Mouse (Mus musculus): ENCODE measurements around the gene Cfap97d1. TPM values are rescaled to one million over a fixed set of nuclear protein-coding genes. Genes with fewer than 3 reads are reported as not detected.

The Cfap97d1 gene
- polyA plus RNA-seq, 1 experiment from 2014 or later, result not detected

DNA sequence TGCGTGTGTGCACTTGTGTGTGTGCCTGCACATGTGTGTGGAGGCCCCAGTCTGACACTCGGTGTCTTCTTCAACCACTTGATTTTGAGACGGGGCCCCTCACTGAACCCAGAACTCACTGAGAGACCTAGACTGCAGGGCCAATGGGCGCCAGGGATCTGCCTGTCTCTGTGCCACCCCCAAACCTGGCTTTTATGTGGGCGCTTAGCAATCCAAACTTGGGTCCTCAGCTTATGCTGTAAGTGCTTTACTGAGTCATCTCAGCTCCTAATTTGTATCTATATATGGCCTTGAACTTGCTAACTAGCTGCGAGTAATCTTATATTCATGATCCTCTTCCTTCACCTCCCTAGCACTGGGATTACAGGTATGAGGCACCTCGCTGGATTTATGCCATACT lies 8.3 kb downstream of the Cfap97d1 start:
- Histone ChIP-seq H3K4me2 (no peak overlapping the region), H3K9me3 (no peaks in the 10 kb centered on the region), H3K9ac (no peak overlapping the region), H3K36me3 (replicated peaks) (peaks cover 6% of the 10 kb centered on the region), H3K27me3 (0 out of 2 replicates have a peak, but pooled peaks cover 6% of the 10 kb centered on the region), H3K4me3 (replicated peaks) (no peak overlapping the region), H3K27ac (no peak overlapping the region), H3K4me1 (no peaks in the 10 kb centered on the region)
- WGBS, result 88% methylated on average over 7 of the region's 7 CpGs
- no peak for ATAC-seq (ENCODE audit: low FRiP score)

DNA sequence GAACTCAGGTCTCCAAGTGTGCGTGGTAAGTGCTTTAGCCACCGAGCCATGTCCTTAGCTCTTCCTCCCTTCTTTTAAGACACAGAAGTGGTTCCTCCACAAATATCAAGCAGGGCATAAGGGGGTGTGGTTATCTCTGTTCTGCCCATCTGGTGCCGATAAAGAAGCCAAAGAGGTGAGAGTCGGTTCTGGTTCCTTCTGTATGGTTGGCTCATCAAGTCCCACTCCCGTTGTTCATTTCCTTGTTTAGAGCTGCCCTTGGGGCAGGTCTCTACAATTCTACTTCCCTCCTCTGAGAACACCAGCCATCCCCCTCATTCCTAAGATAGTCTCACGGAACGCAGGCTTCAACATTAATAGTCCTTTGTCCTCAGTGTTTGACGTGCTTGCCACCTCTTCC lies 10.0 kb downstream of the Cfap97d1 start:
- Histone ChIP-seq H3K4me2 (no peak overlapping the region), H3K36me3 (replicated peaks) (peaks cover 6% of the 10 kb centered on the region), H3K4me3 (replicated peaks) (no peak overlapping the region), H3K9me3 (no peaks in the 10 kb centered on the region), H3K27me3 (0 out of 2 replicates have a peak, but pooled peaks cover 6% of the 10 kb centered on the region), H3K9ac (no peak overlapping the region), H3K4me1 (no peaks in the 10 kb centered on the region), H3K27ac (no peak overlapping the region)
- no peak for ATAC-seq (ENCODE audit: low FRiP score)
- 86% methylated on average over 8 of the region's 8 CpGs for WGBS

DNA sequence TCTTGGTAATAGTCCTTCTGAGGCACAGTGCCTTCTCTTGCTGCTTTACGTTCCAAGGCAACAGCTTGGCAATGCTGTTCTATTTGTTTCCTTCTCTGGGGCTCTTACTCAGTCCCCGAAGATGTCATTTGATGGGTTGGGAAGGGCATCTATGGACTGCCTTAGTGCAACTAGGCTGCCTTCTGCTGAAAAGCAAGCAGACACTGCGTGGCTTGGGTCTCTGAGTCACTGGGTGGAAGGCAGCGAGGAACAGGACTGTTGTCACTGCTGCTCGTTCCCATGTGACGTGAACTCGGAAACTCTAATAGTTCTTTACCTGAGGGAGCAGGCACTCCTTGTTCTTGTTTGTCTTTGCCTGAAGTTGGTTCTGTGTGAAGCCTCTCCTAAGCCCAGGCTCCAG lies 11.9 kb downstream of the Cfap97d1 start:
- Histone ChIP-seq H3K4me2 (no peak overlapping the region), H3K4me1 (peaks cover 4% of the 10 kb centered on the region; the same call in 1 of the 2 replicates), H3K27me3 (0 out of 2 replicates have a peak, but pooled peaks cover 6% of the 10 kb centered on the region), H3K9ac (no peak overlapping the region), H3K4me3 (replicated peaks) (no peak overlapping the region), H3K9me3 (no peaks in the 10 kb centered on the region), H3K27ac (no peak overlapping the region), H3K36me3 (replicated peaks) (peaks cover 15% of the 10 kb centered on the region)
- no peak for ATAC-seq (ENCODE audit: low FRiP score)
- 91% methylated on average over 7 of the region's 7 CpGs for WGBS

DNA sequence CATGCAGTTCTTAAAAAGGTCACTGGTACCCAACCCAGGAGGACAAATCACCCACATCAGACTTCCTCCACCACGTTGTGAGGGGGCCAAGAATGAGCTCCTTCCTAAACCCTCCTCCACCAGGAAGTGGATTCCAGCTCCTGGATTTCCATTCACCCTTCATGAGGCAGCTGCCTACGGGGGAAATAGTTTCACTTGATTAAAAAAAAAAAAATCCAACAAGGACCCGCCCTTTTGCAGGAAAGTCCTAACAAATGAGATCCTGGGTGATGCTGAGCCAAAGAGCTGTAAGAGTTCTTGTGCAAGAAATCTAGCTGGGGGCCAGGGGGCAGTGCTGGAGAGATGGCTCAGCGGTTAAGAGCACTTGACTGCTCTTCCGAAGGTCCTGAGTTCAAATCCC lies 14.2 kb downstream of the Cfap97d1 start:
- Histone ChIP-seq H3K4me3 (replicated peaks) (no peak overlapping the region), H3K4me1 (peaks cover 4% of the 10 kb centered on the region; the same call in 1 of the 2 replicates), H3K9me3 (no peaks in the 10 kb centered on the region), H3K4me2 (no peak overlapping the region), H3K9ac (no peak overlapping the region), H3K27me3 (no peaks in the 10 kb centered on the region), H3K27ac (no peak overlapping the region), H3K36me3 (replicated peaks) (peaks cover 29% of the 10 kb centered on the region)
- WGBS, result 52% methylated on average over 5 of the region's 5 CpGs
- ATAC-seq (ENCODE audit: low FRiP score), result no peak

DNA sequence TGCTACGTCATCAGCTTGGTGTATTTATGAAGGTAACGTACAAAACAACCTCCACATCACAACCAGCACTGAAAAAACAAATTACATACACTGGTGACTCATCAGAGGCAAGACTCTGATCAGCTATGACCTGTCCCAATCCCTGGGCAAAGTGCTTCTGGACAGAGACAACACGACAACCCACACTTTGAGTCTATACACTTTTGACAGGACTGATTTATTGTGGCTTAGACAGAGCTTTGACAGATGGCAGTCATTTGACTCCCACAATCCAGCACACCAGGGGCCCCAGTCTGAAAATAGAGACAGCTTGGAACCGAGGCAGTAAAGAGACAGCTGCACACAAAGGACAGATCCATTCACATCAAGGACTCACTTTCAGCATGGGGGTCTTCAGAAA lies 15.4 kb downstream of the Cfap97d1 start:
- ATAC-seq (ENCODE audit: low FRiP score), result no peak
- Histone ChIP-seq H3K4me3 (replicated peaks) (no peak overlapping the region), H3K36me3 (replicated peaks) (peaks cover 40% of the 10 kb centered on the region), H3K4me1 (peaks cover 4% of the 10 kb centered on the region; the same call in 1 of the 2 replicates), H3K27me3 (no peaks in the 10 kb centered on the region), H3K9ac (no peak overlapping the region), H3K9me3 (no peaks in the 10 kb centered on the region), H3K27ac (no peak overlapping the region), H3K4me2 (no peak overlapping the region)
- 62% methylated on average over 4 of the region's 4 CpGs for WGBS

DNA sequence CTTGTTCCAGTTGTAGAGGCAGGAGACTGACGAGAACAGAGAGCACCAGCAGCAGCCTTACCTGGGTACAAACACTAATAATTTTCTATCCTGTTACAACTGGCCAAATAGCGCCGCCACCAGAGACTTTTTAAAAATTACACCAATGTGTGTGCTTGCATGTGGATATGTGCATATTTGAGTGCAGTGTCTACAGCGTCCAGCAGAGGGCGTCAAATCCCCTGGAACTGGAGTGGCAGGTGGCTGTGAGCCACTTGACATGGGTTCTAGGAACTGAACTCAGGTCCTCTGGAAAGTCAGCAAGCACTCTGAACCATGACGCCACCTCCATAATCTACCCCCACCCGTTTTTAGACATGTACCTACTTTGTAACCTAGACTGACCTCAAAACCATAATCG lies 20.2 kb downstream of the Cfap97d1 start:
- 91% methylated on average over 8 of the region's 8 CpGs for WGBS
- H3K36me3 ChIP-seq (replicated peaks), result peaks cover 76% of the 10 kb centered on the region

DNA sequence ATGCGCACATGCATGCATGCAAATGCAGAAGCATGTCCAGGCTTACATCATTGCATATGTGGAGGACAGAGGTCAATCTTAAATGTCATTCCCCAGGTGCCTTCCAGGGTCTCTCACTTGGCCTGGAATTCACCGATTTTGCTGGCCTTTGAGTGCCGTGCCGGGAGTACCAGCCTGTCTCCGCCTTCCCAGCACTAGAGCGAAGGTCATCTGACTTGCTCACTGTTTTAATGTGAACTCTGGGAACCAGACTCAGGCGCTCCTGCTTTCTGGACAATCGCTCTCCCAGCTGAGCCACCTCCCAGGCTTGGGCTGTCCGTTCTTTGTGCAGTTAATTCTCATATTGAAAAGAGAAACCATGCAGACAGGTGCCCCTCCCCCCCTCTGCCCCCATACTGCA lies 22.2 kb downstream of the Cfap97d1 start:
- Histone ChIP-seq H3K4me3 (replicated peaks) (no peak overlapping the region), H3K4me2 (no peak overlapping the region), H3K27ac (peak overlapping the region; percentile 46), H3K4me1 (peaks cover 28% of the 10 kb centered on the region), H3K9ac (0 out of 2 replicates have a peak overlapping the region, but pooled peaks have one; percentile 36), H3K9me3 (no peaks in the 10 kb centered on the region), H3K27me3 (no peaks in the 10 kb centered on the region), H3K36me3 (replicated peaks) (peaks cover 75% of the 10 kb centered on the region)
- WGBS, result 66% methylated on average over 9 of the region's 9 CpGs
- ATAC-seq (ENCODE audit: low FRiP score), result no peak

More for the DNA sequence above, 20.2 kb downstream of the Cfap97d1 start:
- H3K4me1 ChIP-seq, result peaks cover 14% of the 10 kb centered on the region
- no peak for ATAC-seq (ENCODE audit: low FRiP score)
- no peak overlapping the region for H3K4me2 ChIP-seq
- no peaks in the 10 kb centered on the region for H3K27me3 ChIP-seq
- no peak overlapping the region for H3K9ac ChIP-seq
- no peaks in the 10 kb centered on the region for H3K9me3 ChIP-seq
- H3K27ac ChIP-seq, result no peak overlapping the region
- H3K4me3 ChIP-seq (replicated peaks), result no peak overlapping the region

DNA sequence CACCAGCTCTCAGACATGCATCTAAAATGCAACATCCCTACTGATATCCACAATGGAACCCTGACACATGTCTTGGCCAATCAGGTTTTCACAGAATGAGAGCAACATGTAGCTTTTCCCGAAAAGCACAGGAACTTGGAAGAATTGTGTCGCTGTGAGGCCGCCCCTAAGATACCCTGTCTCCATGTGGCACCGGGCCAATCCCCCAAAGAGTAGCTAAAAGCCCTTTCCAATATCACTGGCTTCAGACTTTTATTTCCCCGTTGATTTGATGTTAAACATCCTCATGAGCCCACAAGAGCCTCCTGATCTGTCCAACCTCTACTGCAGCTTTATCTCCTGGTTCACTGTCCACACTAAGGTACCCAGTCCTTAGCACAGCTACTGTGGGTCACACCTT lies 22.6 kb downstream of the Cfap97d1 start:
- H3K27me3 ChIP-seq, result no peaks in the 10 kb centered on the region
- WGBS, result 89% methylated on average over 5 of the region's 5 CpGs
- no peak overlapping the region for H3K4me2 ChIP-seq
- no peak overlapping the region for H3K4me3 ChIP-seq (replicated peaks)
- peaks cover 30% of the 10 kb centered on the region for H3K4me1 ChIP-seq
- no peaks in the 10 kb centered on the region for H3K9me3 ChIP-seq
- ATAC-seq (ENCODE audit: low FRiP score), result no peak
- H3K27ac ChIP-seq, result peak overlapping the region; percentile 46; the same call in 1 of the 2 replicates
- 0 out of 2 replicates have a peak overlapping the region, but pooled peaks have one; percentile 36 for H3K9ac ChIP-seq
- H3K36me3 ChIP-seq (replicated peaks), result peaks cover 74% of the 10 kb centered on the region

DNA sequence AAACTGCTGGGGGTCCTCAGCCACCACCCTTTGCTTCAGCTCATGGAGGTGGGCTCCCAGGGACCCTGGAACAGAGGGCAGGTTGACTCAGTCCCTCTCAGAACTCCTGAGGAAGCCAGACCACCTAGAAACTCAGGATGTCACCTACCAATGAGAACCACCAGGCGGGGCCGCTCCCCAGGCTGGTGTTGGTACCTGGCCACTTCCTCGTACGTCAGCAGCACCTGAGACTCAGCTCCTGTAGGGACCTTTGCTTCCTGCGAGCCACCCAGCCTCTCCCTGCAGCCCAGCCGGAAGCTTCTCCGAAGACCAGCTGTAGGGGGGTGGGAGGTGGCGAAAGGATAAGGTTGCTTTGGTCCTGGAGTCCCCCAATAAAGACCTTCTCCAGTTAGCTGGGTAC lies 24.3 kb downstream of the Cfap97d1 start:
- H3K4me3 ChIP-seq (replicated peaks), result no peak overlapping the region
- peaks cover 80% of the 10 kb centered on the region for H3K36me3 ChIP-seq (replicated peaks)
- H3K4me1 ChIP-seq, result peaks cover 30% of the 10 kb centered on the region
- H3K27ac ChIP-seq, result no peak overlapping the region
- no peak overlapping the region for H3K4me2 ChIP-seq
- WGBS, result 98% methylated on average over 8 of the region's 8 CpGs
- no peaks in the 10 kb centered on the region for H3K9me3 ChIP-seq
- ATAC-seq (ENCODE audit: low FRiP score), result no peak
- H3K9ac ChIP-seq, result no peak overlapping the region
- H3K27me3 ChIP-seq, result no peaks in the 10 kb centered on the region

DNA sequence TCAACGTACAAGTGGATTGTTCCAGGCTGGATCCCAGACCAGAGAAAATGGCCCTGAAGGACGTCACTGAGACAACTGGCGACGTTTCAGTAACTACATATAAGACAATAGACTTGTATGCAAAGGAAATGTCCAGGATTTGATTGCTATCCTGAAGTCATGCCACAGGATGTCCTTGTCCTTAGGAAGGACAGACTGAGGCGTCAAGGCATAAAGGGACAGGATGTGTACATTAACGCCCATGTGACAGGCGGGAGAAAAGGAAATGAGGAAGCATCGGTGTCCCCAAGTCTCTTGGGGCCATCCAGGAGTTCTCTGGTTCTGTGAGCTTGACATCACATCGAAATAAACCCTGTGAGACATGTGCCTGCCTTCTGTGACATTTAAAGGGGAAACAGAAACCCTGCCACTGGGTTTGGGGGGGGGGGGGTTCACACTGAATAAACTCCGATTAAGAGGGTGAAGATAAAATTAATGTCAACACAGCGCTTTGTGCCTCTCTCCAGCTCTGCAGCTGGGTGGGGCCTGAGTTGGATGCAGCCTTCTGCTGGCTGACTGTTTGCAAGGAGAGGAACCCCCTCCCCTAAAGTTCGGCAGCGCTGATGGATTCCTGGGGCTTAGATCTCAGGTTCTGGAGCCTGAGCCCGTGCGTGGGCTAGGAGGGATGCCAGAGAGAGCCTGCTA lies 25.0 kb downstream of the Cfap97d1 start:
- H3K36me3 ChIP-seq (replicated peaks), result peaks cover 81% of the 10 kb centered on the region
- no peaks in the 10 kb centered on the region for H3K27me3 ChIP-seq
- H3K9me3 ChIP-seq, result no peaks in the 10 kb centered on the region
- H3K4me2 ChIP-seq, result no peak overlapping the region
- no peak for ATAC-seq (ENCODE audit: low FRiP score)
- H3K4me1 ChIP-seq, result peaks cover 30% of the 10 kb centered on the region
- WGBS, result 89% methylated on average over 15 of the region's 15 CpGs
- H3K4me3 ChIP-seq (replicated peaks), result no peak overlapping the region
- H3K9ac ChIP-seq, result no peak overlapping the region
- H3K27ac ChIP-seq, result peak overlapping the region; percentile 92

DNA sequence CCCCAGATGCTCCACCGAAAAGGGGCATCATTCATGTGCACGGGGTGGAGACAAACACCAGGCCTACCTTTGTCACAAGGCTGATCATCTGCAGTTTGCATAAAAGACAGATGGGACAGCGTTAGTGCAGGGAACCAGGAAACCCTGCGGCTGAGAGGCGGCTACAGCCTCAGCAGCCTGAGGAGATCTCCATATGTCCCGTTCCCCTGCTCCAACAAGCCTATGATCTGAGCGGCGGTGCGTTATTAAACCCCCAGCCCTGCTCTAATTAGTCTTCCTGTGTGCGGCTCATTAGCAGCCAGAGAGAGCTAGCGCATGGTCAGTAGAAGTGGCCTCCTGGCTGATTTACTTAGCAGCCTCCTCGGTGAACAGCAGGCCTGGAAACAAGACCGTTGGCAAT lies 26.1 kb downstream of the Cfap97d1 start:
- ATAC-seq (ENCODE audit: low FRiP score), result peak; percentile 87
- no peaks in the 10 kb centered on the region for H3K9me3 ChIP-seq
- WGBS, result 35% methylated on average over 13 of the region's 13 CpGs

DNA sequence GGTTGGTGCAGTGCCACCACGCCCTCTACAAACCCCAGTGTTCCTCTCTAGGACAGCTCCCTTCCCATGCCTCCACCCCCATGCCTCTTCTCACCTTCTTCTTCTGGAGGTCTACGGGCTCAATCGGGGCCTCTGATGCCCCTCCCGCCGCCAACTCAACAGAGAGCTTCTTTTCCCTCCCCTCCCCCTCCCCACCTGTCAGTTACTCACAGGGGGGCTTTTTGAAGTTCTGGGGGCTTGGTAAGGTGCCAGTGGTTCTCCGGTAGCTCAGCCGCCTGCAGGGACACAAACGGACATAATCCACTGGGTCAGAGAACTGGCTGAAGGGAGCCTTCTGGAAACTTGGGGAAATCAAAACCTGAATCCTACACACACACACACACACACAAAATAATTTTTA lies 27.4 kb downstream of the Cfap97d1 start:
- Histone ChIP-seq H3K27me3 (no peaks in the 10 kb centered on the region), H3K4me2 (no peak overlapping the region), H3K36me3 (replicated peaks) (peaks cover 80% of the 10 kb centered on the region), H3K27ac (no peak overlapping the region), H3K9me3 (no peaks in the 10 kb centered on the region), H3K9ac (no peak overlapping the region), H3K4me3 (replicated peaks) (no peak overlapping the region), H3K4me1 (peaks cover 24% of the 10 kb centered on the region)
- ATAC-seq (ENCODE audit: low FRiP score), result no peak
- 80% methylated on average over 8 of the region's 8 CpGs for WGBS

More for the DNA sequence above, 26.1 kb downstream of the Cfap97d1 start:
- peak overlapping the region; percentile 21; the same call in 1 of the 2 replicates for H3K9ac ChIP-seq
- H3K27ac ChIP-seq, result peak overlapping the region; percentile 92
- H3K36me3 ChIP-seq (replicated peaks), result peaks cover 80% of the 10 kb centered on the region
- no peaks in the 10 kb centered on the region for H3K27me3 ChIP-seq
- H3K4me3 ChIP-seq (replicated peaks), result no peak overlapping the region
- peaks cover 30% of the 10 kb centered on the region for H3K4me1 ChIP-seq
- H3K4me2 ChIP-seq, result no peak overlapping the region

DNA sequence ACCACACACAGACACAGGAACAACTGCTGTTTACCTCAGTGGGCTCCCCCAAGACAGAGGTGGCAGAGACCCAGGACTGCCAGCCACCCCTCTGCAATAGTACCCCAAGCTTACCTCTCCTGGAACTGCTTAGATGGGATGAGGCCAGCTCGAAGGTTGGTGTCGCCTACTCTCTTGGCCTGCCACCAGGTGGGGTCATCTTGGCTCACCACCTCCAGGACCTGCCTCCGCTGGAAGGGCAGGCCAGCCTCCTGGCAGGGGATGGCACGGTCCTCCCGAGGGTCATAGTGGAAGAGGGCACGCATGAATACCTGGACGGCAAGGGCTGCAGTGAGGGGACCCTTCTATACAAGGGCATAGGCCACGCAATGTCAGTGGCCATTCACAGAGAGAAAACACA lies 29.1 kb downstream of the Cfap97d1 start:
- Histone ChIP-seq H3K4me3 (replicated peaks) (no peak overlapping the region), H3K9me3 (no peaks in the 10 kb centered on the region), H3K4me2 (no peak overlapping the region), H3K27ac (no peak overlapping the region), H3K27me3 (no peaks in the 10 kb centered on the region), H3K9ac (no peak overlapping the region), H3K36me3 (replicated peaks) (peaks cover 81% of the 10 kb centered on the region), H3K4me1 (peaks cover 21% of the 10 kb centered on the region)
- no peak for ATAC-seq (ENCODE audit: low FRiP score)
- WGBS, result 91% methylated on average over 8 of the region's 8 CpGs
